Mouse (Mus musculus) kidney, adult 2 months (tissue): ENCODE data around the gene Atl3. TPM values are rescaled to one million over a fixed set of nuclear protein-coding genes. Genes with fewer than 3 reads are reported as not detected.

Experiments
- DNase-seq: peaks from one replicate; pipeline ENCODE4 v3.0.0; 2021
- H3K27ac ChIP-seq: fragments of 200-500 bp; 2 replicates; pipeline ENCODE4 v1.5.1; 2012; ENCODE audit warnings: low read depth, low read length, control low read depth, inconsistent platforms; ENCODE audit not compliant: insufficient read depth
- H3K27me3 ChIP-seq: fragments of 200-500 bp; replicated peaks from 2 replicates; pipeline ENCODE4 v1.6.1; 2012; ENCODE audit warnings: mild to moderate bottlenecking, moderate library complexity, low read length, inconsistent platforms; ENCODE audit not compliant: control insufficient read depth, insufficient read depth
- H3K36me3 ChIP-seq: fragments of 200-500 bp; 2 replicates; pipeline ENCODE4 v1.6.1; 2012; ENCODE audit warnings: mild to moderate bottlenecking, moderate library complexity, low read length, inconsistent platforms; ENCODE audit not compliant: control insufficient read depth, insufficient read depth
- H3K4me1 ChIP-seq: fragments of 200-500 bp; 2 replicates; pipeline ENCODE4 v1.6.1; 2011; ENCODE audit warnings: low read length; ENCODE audit not compliant: control insufficient read depth, insufficient read depth
- H3K4me3 ChIP-seq: fragments of 200-500 bp; 2 replicates; pipeline ENCODE4 v1.5.1; 2011; ENCODE audit warnings: mild to moderate bottlenecking, low read depth, low read length, control low read depth; ENCODE audit not compliant: insufficient read depth
- CTCF ChIP-seq: fragments of 200-500 bp; conservative IDR thresholded peaks from 2 replicates; pipeline ENCODE4 v1.5.1; 2011; ENCODE audit warnings: low read depth, mild to moderate bottlenecking, control low read depth, low read length, moderate library complexity, mixed read lengths; ENCODE audit not compliant: insufficient read depth, insufficient read length
- POLR2A ChIP-seq: fragments of 200-500 bp; IDR thresholded peaks from one replicate; pipeline ENCODE4 v1.6.1; 2011; ENCODE audit warnings: low read depth, low read length, control low read depth
- WGBS: fragments of 180-500 bp; shearing (Covaris S2); methylation state at CpG from one replicate; pipeline ENCODE4 v1.1.7; 2018; 5-methylcytosine and 5-hydroxymethylcytosine counted together
- polyA plus RNA-seq: library from polyadenylated mRNA; depleted of rRNA; stranded (reverse); fragments of >200 nt; gene quantifications from 2 replicates; pipeline ENCODE4 v1.2.3, GENCODE M21; 2012

Gene Atl3
- polyA plus RNA-seq, 1 experiment = 20.4 TPM

DNA sequence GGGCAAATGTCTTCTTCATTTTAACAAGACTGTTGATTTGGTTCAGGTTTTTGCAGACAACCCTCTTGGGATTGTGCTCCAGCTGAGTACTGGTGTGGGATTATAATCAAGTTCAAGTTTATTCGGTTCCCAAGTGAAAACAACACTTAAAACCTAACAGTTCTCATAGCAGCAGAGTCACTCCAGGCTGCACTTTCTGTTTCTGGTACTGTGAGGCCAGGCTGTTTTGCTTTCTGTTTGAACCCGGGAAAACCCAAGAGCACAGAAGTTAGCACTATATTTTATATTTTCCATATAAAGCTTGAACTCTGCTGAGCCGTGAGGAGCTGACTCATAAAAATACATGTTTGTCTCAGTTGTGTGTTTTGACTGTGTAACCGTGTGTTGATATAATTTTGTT lies 64.8 kb downstream of the Atl3 start:
- no peaks in the 10 kb centered on the region for H3K36me3 ChIP-seq
- WGBS = 67% methylated on average over 4 of the region's 4 CpGs
- TF ChIP-seq CTCF = no peak
- no peak for TF ChIP-seq POLR2A
- H3K27ac ChIP-seq = no peak overlapping the region
- peaks cover 4% of the 10 kb centered on the region; the same call in 1 of the 2 replicates for H3K4me1 ChIP-seq
- H3K27me3 ChIP-seq = no peaks in the 10 kb centered on the region; the same call in 1 of the 2 replicates
- H3K4me3 ChIP-seq = peak overlapping the region; percentile 58; the same call in 1 of the 2 replicates
- no peak for DNase-seq

DNA sequence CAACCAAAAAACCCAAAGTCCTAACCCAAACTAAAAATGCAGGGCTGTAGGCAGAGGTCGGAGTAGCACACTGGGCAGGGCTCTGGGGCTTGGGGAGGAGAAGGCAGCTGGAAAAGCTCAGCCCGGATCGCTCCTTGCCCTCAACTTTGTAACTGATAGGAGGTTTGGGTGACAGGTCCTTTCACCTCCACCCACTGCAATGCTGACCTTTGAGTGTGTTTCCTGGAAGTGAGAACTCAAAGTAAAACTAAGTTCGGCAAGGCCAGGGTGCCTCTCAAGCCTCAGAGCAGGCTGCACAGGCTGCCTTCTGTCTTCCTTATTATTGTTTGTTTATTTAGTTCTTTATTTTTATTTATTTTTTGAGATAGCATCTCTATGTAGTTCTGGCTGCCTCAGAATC lies 66.1 kb downstream of the Atl3 start:
- no peak overlapping the region for H3K4me3 ChIP-seq
- WGBS = 64% methylated on average over 4 of the region's 4 CpGs
- no peaks in the 10 kb centered on the region; the same call in 1 of the 2 replicates for H3K27me3 ChIP-seq
- no peak overlapping the region for H3K27ac ChIP-seq
- DNase-seq = peak; percentile 17
- no peaks in the 10 kb centered on the region for H3K36me3 ChIP-seq
- TF ChIP-seq POLR2A (no peak), CTCF (no peak)
- H3K4me1 ChIP-seq = peaks cover 4% of the 10 kb centered on the region; the same call in 1 of the 2 replicates

DNA sequence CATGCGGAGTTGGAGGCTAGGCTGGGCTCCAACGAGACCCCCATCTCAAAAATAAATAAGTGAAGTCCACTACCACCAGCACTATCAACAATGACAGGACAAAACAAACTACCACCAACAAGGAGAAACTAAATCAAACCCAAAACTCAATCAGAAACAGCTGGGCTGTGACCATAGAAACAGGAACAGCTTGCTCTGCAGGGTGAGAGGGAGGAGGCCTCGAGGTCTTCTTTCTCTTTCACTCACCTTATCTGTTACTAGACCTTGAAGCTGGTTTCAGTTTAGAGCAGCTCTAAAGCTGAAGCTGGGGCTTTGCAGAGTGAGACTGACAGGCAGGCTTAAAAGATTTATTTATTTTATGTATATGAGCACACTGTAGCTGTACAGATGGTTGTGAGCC lies 67.6 kb downstream of the Atl3 start:
- DNase-seq = no peak
- H3K27me3 ChIP-seq = no peaks in the 10 kb centered on the region; the same call in 1 of the 2 replicates
- no peak overlapping the region for H3K27ac ChIP-seq
- peaks cover 4% of the 10 kb centered on the region; the same call in 1 of the 2 replicates for H3K4me1 ChIP-seq
- 82% methylated on average over 3 of the region's 3 CpGs for WGBS
- no peak for TF ChIP-seq CTCF
- no peak for TF ChIP-seq POLR2A
- no peak overlapping the region for H3K4me3 ChIP-seq
- no peaks in the 10 kb centered on the region for H3K36me3 ChIP-seq

DNA sequence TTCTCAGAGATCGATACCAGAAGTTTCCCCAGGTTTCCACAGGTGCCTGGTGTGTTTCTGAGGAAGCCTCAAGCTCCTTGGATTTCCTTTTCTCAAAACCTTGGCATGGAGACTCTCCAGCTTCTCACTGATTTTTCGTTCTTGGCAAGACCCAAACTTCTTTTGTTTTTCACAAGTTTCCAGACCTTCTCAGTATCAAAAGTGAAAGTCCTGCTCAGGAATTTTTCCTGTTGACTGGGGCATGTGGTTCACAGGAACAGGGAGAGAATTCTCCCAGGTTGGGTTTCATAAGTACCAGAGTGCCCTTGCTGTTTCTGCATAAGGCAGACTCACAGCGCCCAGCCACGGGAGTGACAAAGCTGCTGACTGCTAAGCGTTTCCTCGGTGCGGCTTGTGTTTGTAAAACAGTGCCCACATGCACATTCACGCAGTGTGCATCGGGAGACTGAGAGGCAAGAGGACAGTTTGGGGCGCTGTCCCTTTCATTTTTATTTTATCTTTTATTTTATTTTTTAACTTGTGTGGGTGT lies 68.8 kb downstream of the Atl3 start:
- no peak overlapping the region for H3K4me3 ChIP-seq
- no peak overlapping the region for H3K27ac ChIP-seq
- DNase-seq = peak; percentile 45
- WGBS = 67% methylated on average over 10 of the region's 10 CpGs
- peaks cover 4% of the 10 kb centered on the region; the same call in 1 of the 2 replicates for H3K4me1 ChIP-seq
- H3K27me3 ChIP-seq = no peaks in the 10 kb centered on the region; the same call in 1 of the 2 replicates
- TF ChIP-seq POLR2A = no peak
- no peak for TF ChIP-seq CTCF
- H3K36me3 ChIP-seq = no peaks in the 10 kb centered on the region

DNA sequence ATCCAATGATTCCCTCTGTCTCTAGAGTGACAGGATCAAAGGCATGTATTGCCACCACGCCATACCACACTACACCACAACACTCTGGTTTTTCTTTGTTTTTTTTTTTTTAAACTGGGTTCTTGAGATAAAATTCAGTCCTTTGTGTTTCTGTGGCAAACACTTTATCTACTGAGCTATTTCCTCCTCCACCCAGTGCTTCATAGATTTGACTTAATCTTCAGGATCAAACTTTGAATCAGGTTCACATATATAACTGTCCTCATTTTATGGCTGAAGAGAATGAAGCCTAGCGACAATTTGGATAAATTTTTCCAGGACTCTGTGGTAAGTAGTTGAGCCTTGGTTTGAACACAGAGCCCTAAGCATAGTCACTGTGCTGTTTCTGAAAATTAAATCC lies 69.8 kb downstream of the Atl3 start:
- no peak for DNase-seq
- Histone ChIP-seq H3K4me3 (no peak overlapping the region), H3K4me1 (no peaks in the 10 kb centered on the region), H3K27ac (no peak overlapping the region), H3K36me3 (no peaks in the 10 kb centered on the region), H3K27me3 (no peaks in the 10 kb centered on the region; the same call in 1 of the 2 replicates)
- TF ChIP-seq CTCF = no peak
- TF ChIP-seq POLR2A = no peak
- 95% methylated on average over 2 of the region's 2 CpGs for WGBS

DNA sequence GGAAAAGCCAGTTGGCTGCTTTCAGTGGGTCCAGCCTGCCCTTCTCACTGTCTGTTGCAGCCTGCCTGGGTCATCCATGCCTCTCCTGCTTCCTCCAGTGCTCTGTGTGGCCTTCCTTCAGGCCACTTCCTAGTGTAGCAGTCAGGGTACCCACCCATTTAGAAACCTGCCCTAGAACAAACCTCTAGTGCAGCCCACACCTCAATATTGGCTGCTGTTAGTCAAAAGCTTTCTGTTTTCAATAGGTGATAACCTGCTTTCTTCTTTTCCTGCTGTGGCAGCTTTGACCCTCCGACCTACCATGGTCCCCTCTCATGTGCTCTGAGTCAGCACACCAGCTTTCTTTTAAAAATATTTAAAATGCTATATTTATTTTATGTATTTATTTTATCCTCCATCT lies 70.6 kb downstream of the Atl3 start:
- 93% methylated on average over 1 of the region's 1 CpGs for WGBS
- no peak for TF ChIP-seq POLR2A
- no peak for TF ChIP-seq CTCF
- no peak overlapping the region for H3K27ac ChIP-seq
- H3K4me3 ChIP-seq = no peak overlapping the region
- no peaks in the 10 kb centered on the region for H3K4me1 ChIP-seq
- H3K27me3 ChIP-seq = no peaks in the 10 kb centered on the region
- no peak for DNase-seq
- no peaks in the 10 kb centered on the region for H3K36me3 ChIP-seq

DNA sequence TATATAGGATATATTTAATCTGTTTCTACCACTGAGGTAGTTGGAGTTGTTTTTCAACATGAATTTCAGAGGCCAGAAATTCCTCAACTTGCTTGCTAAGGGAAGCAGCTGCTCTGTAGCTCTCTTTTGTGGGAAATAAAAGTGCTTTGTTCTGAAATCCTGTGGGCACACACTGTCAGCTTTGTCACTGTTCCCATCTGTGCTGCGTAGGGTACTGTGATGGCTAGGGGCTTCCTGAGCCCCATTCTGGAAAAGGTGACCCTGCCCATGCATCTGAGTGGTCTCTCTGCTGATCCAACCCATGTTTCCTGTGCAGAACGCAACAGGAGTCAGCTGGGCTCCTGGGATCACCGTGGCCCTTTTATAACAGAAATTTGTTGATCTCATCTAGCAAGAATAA lies 73.0 kb downstream of the Atl3 start:
- DNase-seq = no peak
- Histone ChIP-seq H3K4me3 (no peak overlapping the region), H3K27me3 (no peaks in the 10 kb centered on the region), H3K36me3 (no peaks in the 10 kb centered on the region), H3K4me1 (no peaks in the 10 kb centered on the region), H3K27ac (no peak overlapping the region)
- 84% methylated on average over 3 of the region's 3 CpGs for WGBS
- no peak for TF ChIP-seq POLR2A
- no peak for TF ChIP-seq CTCF

DNA sequence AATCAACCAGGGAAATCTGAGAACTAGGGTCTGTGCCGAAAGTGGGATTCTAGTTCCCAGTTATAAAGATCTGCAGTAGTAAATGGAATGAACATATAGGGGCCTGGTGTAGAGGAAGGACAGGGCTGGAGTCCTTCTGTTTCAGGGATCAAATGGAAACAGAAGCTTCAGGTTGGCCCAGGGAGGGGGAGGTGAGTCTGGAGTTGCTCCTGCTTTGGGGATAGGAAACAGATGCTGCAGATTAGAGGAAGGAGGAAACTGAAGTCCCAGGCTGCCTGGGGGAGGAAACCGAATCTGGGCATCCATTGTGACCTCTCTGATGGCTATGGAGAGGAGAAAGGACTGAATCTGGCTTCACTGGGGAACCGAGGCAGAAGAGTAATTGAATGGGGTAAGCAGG lies 74.5 kb downstream of the Atl3 start:
- no peaks in the 10 kb centered on the region for H3K4me1 ChIP-seq
- no peak overlapping the region for H3K27ac ChIP-seq
- no peak for DNase-seq
- TF ChIP-seq CTCF (no peak), POLR2A (no peak)
- 38% methylated on average over 3 of the region's 3 CpGs for WGBS
- H3K36me3 ChIP-seq = no peaks in the 10 kb centered on the region
- H3K4me3 ChIP-seq = no peak overlapping the region
- no peaks in the 10 kb centered on the region for H3K27me3 ChIP-seq
